In genomic region chr8:4481586-4481985, GRCm38 (mm10) we compare ENCODE assay signal across 19 mouse cellular contexts.
"Had no signal": no experiment of that assay in that cellular context is flagged by ENCODE, and none has a peak within 500 bp of the region (broad histone marks: within the 10 kb centered on the region; RNA-seq: fewer than 3 reads in every experiment).

No protein-coding gene starts in this region.

- DNase-seq: kidney, adult 2 months; kidney, postnatal 10 days; kidney, postnatal 36 days; layer of hippocampus, postnatal 36 days; lung, adult 18-20 months; lung, postnatal 14 days; lung, postnatal 4 days; right cerebral cortex, adult 18-20 months; right cerebral cortex, postnatal 14 days; right cerebral cortex, postnatal 4 days; thymus, adult 18-20 months; thymus, postnatal 36 days had no signal

- H3K36me3 ChIP-seq: midbrain, embryonic 12.5 days; midbrain, embryonic 15.5 days; neural tube, embryonic 12.5 days; neural tube, embryonic 15.5 days had no signal

- H3K4me3 ChIP-seq: left cerebral cortex, adult 2 months; midbrain, embryonic 12.5 days; midbrain, embryonic 15.5 days; neural tube, embryonic 12.5 days; neural tube, embryonic 15.5 days had no signal

- H3K9ac ChIP-seq: liver, embryonic 14.5 days; midbrain, embryonic 12.5 days; midbrain, embryonic 15.5 days; neural tube, embryonic 12.5 days; neural tube, embryonic 15.5 days had no signal

- ATAC-seq: intestine, postnatal 0 days; midbrain, embryonic 15.5 days had no signal

- H3K27me3 ChIP-seq: midbrain, embryonic 12.5 days; midbrain, embryonic 15.5 days; neural tube, embryonic 12.5 days; neural tube, embryonic 15.5 days had no signal

- H3K27ac ChIP-seq: left cerebral cortex, adult 2 months; liver, embryonic 14.5 days; midbrain, embryonic 12.5 days; midbrain, embryonic 15.5 days; neural tube, embryonic 12.5 days; neural tube, embryonic 15.5 days had no signal

- H3K4me1 ChIP-seq: midbrain, embryonic 12.5 days; midbrain, embryonic 15.5 days; neural tube, embryonic 12.5 days; neural tube, embryonic 15.5 days had no signal

- H3K9me3 ChIP-seq: midbrain, embryonic 12.5 days; midbrain, embryonic 15.5 days; neural tube, embryonic 12.5 days; neural tube, embryonic 15.5 days had no signal

- H3K4me2 ChIP-seq: midbrain, embryonic 12.5 days; midbrain, embryonic 15.5 days; neural tube, embryonic 12.5 days; neural tube, embryonic 15.5 days had no signal
